Mouse (Mus musculus) forebrain, embryonic 15.5 days (tissue): ENCODE results near the gene Mfap3. TPM values are rescaled to one million over a fixed set of nuclear protein-coding genes. Genes with fewer than 3 reads are reported as not detected.

ENCODE experiments used
- ATAC-seq: fragments of 200-750 bp; cut with Nextera tagmentation; replicated peaks from 2 replicates; pipeline ENCODE4 v1.8.0; 2017; ENCODE audit warnings: mild to moderate bottlenecking, moderate TSS enrichment, moderate library complexity
- H3K27ac ChIP-seq: fragments of 300-500 bp; sonication (generic); replicated peaks from 2 replicates; pipeline ENCODE4 v1.5.1; 2015; ENCODE audit warnings: mild to moderate bottlenecking, inconsistent platforms
- H3K27me3 ChIP-seq: fragments of 300-500 bp; sonication (generic); 2 replicates; pipeline ENCODE4 v1.6.1; 2015; ENCODE audit warnings: inconsistent platforms
- H3K36me3 ChIP-seq: fragments of 300-500 bp; sonication (generic); 2 replicates; pipeline ENCODE4 v1.6.1; 2015; ENCODE audit warnings: mild to moderate bottlenecking, inconsistent platforms
- H3K4me1 ChIP-seq: fragments of 300-500 bp; sonication (generic); 2 replicates; pipeline ENCODE4 v1.6.1; 2015; ENCODE audit warnings: inconsistent platforms
- H3K4me2 ChIP-seq: fragments of 300-500 bp; sonication (generic); replicated peaks from 2 replicates; pipeline ENCODE4 v1.6.1; 2015; ENCODE audit warnings: mild to moderate bottlenecking, inconsistent platforms
- H3K4me3 ChIP-seq: fragments of 300-500 bp; sonication (generic); 2 replicates; pipeline ENCODE4 v1.5.1; 2015; ENCODE audit warnings: mild to moderate bottlenecking, inconsistent platforms
- H3K9ac ChIP-seq: fragments of 300-500 bp; sonication (generic); replicated peaks from 2 replicates; pipeline ENCODE4 v1.6.1; 2015; ENCODE audit warnings: mild to moderate bottlenecking, inconsistent platforms
- H3K9me3 ChIP-seq: fragments of 300-500 bp; sonication (generic); 2 replicates; pipeline ENCODE4 v1.6.1; 2016; ENCODE audit warnings: inconsistent platforms
- WGBS: fragments of 180-500 bp; shearing (Covaris S2); methylation state at CpG from one replicate; pipeline ENCODE4 v1.1.7; 2015; ENCODE audit warnings: mixed read lengths; 5-methylcytosine and 5-hydroxymethylcytosine counted together
- polyA plus RNA-seq: library from polyadenylated mRNA; unstranded; fragments of >200 nt; fragmentation: Nextera tagmentation; extraction: Ambion mirVana; gene quantifications from 2 replicates; pipeline ENCODE4 v1.2.1, GENCODE M21; 2015

Gene Mfap3
- polyA plus RNA-seq, 1 experiment from 2014 or later: 75.5 TPM

- H3K4me1 ChIP-seq: peaks cover 22% of the 10 kb centered on the region
- H3K4me3 ChIP-seq: no peak overlapping the region
- H3K27me3 ChIP-seq: no peaks in the 10 kb centered on the region
- no peaks in the 10 kb centered on the region for H3K9me3 ChIP-seq
- H3K36me3 ChIP-seq: peaks cover 49% of the 10 kb centered on the region
- H3K4me2 ChIP-seq: no peak overlapping the region
- H3K9ac ChIP-seq: no peak overlapping the region
- H3K27ac ChIP-seq: peak overlapping the region; percentile 86
- 28% methylated on average over 6 of the region's 6 CpGs for WGBS
- peak; percentile 94 for ATAC-seq
Observed at GRCm38 (mm10) chr11:57506899-57507298, 11.6 kb upstream of the Mfap3 start.

- no peak overlapping the region for H3K27ac ChIP-seq
- H3K36me3 ChIP-seq: peaks cover 31% of the 10 kb centered on the region
- no peak overlapping the region for H3K4me2 ChIP-seq
- H3K27me3 ChIP-seq: no peaks in the 10 kb centered on the region
- H3K9ac ChIP-seq: no peak overlapping the region
- 90% methylated on average over 5 of the region's 5 CpGs for WGBS
- no peaks in the 10 kb centered on the region for H3K9me3 ChIP-seq
- H3K4me3 ChIP-seq: no peak overlapping the region
- H3K4me1 ChIP-seq: peaks cover 31% of the 10 kb centered on the region
- ATAC-seq: no peak
Observed at GRCm38 (mm10) chr11:57515218-57515617, 3.2 kb upstream of the Mfap3 start.

GRCm38 (mm10) chr11:57516946-57517441 is 1.5 kb upstream of the Mfap3 start:
- WGBS: 80% methylated on average over 5 of the region's 5 CpGs
- H3K27me3 ChIP-seq: no peaks in the 10 kb centered on the region
- H3K4me1 ChIP-seq: peaks cover 48% of the 10 kb centered on the region
- H3K27ac ChIP-seq: no peak overlapping the region
- no peaks in the 10 kb centered on the region for H3K9me3 ChIP-seq
- H3K9ac ChIP-seq: no peak overlapping the region
- ATAC-seq: no peak
- H3K36me3 ChIP-seq: peaks cover 21% of the 10 kb centered on the region
- H3K4me3 ChIP-seq: peak overlapping the region; percentile 97
- peak overlapping the region; percentile 58 for H3K4me2 ChIP-seq

- H3K4me3 ChIP-seq: peak overlapping the region; percentile 97
- H3K4me2 ChIP-seq: peak overlapping the region; percentile 58
- no peaks in the 10 kb centered on the region for H3K27me3 ChIP-seq
- H3K9me3 ChIP-seq: no peaks in the 10 kb centered on the region
- peak; percentile 36 for ATAC-seq
- H3K9ac ChIP-seq: peak overlapping the region; percentile 79
- WGBS: 1% methylated on average over 16 of the region's 16 CpGs
- H3K4me1 ChIP-seq: peaks cover 64% of the 10 kb centered on the region
- H3K36me3 ChIP-seq: peaks cover 6% of the 10 kb centered on the region; the same call in 1 of the 2 replicates
- H3K27ac ChIP-seq: peak overlapping the region; percentile 80
Observed at GRCm38 (mm10) chr11:57518751-57519148, 286 bp downstream of the Mfap3 start.

- WGBS: 72% methylated on average over 5 of the region's 5 CpGs
- Histone ChIP-seq H3K9me3 (no peaks in the 10 kb centered on the region), H3K9ac (peak overlapping the region; percentile 79), H3K27me3 (no peaks in the 10 kb centered on the region), H3K4me3 (peak overlapping the region; percentile 97), H3K4me2 (peak overlapping the region; percentile 58), H3K27ac (no peak overlapping the region), H3K4me1 (peaks cover 68% of the 10 kb centered on the region), H3K36me3 (peaks cover 6% of the 10 kb centered on the region; the same call in 1 of the 2 replicates)
- ATAC-seq: no peak
Observed at GRCm38 (mm10) chr11:57519304-57519703, 840 bp downstream of the Mfap3 start.

GRCm38 (mm10) chr11:57521206-57521605 is 2.7 kb downstream of the Mfap3 start:
- Histone ChIP-seq H3K4me2 (no peak overlapping the region; the same call in 1 of the 2 replicates), H3K4me3 (no peak overlapping the region), H3K27me3 (no peaks in the 10 kb centered on the region), H3K9me3 (no peaks in the 10 kb centered on the region), H3K9ac (no peak overlapping the region), H3K4me1 (peaks cover 67% of the 10 kb centered on the region), H3K27ac (peak overlapping the region; percentile 24; the same call in 1 of the 2 replicates), H3K36me3 (peaks cover 6% of the 10 kb centered on the region; the same call in 1 of the 2 replicates)
- 70% methylated on average over 3 of the region's 3 CpGs for WGBS
- no peak for ATAC-seq

GRCm38 (mm10) chr11:57522046-57522445 is 3.6 kb downstream of the Mfap3 start:
- H3K4me3 ChIP-seq: no peak overlapping the region
- H3K9me3 ChIP-seq: no peaks in the 10 kb centered on the region
- peak overlapping the region; percentile 24 for H3K27ac ChIP-seq
- ATAC-seq: peak; percentile 75
- H3K9ac ChIP-seq: no peak overlapping the region
- H3K4me2 ChIP-seq: no peak overlapping the region
- peaks cover 60% of the 10 kb centered on the region for H3K4me1 ChIP-seq
- no peaks in the 10 kb centered on the region for H3K27me3 ChIP-seq
- H3K36me3 ChIP-seq: peaks cover 6% of the 10 kb centered on the region; the same call in 1 of the 2 replicates
- 73% methylated on average over 7 of the region's 7 CpGs for WGBS

- H3K4me2 ChIP-seq: no peak overlapping the region
- no peak overlapping the region for H3K9ac ChIP-seq
- no peak for ATAC-seq
- peaks cover 55% of the 10 kb centered on the region for H3K4me1 ChIP-seq
- H3K27me3 ChIP-seq: no peaks in the 10 kb centered on the region
- peaks cover 9% of the 10 kb centered on the region; the same call in 1 of the 2 replicates for H3K36me3 ChIP-seq
- no peaks in the 10 kb centered on the region for H3K9me3 ChIP-seq
- WGBS: 79% methylated on average over 3 of the region's 3 CpGs
- no peak overlapping the region for H3K4me3 ChIP-seq
- no peak overlapping the region for H3K27ac ChIP-seq
Observed at GRCm38 (mm10) chr11:57523418-57523817, 5.0 kb downstream of the Mfap3 start.

GRCm38 (mm10) chr11:57524597-57524996 is 6.1 kb downstream of the Mfap3 start:
- no peak overlapping the region for H3K4me3 ChIP-seq
- no peak for ATAC-seq
- peaks cover 48% of the 10 kb centered on the region for H3K4me1 ChIP-seq
- no peak overlapping the region for H3K4me2 ChIP-seq
- no peak overlapping the region for H3K27ac ChIP-seq
- no peaks in the 10 kb centered on the region for H3K27me3 ChIP-seq
- H3K36me3 ChIP-seq: peaks cover 18% of the 10 kb centered on the region; the same call in 1 of the 2 replicates
- H3K9me3 ChIP-seq: no peaks in the 10 kb centered on the region
- H3K9ac ChIP-seq: no peak overlapping the region

GRCm38 (mm10) chr11:57525900-57526299 is 7.4 kb downstream of the Mfap3 start:
- H3K4me2 ChIP-seq: no peak overlapping the region
- WGBS: 83% methylated on average over 3 of the region's 3 CpGs
- H3K4me3 ChIP-seq: no peak overlapping the region
- no peak overlapping the region for H3K27ac ChIP-seq
- H3K9me3 ChIP-seq: no peaks in the 10 kb centered on the region
- H3K27me3 ChIP-seq: no peaks in the 10 kb centered on the region
- H3K9ac ChIP-seq: no peak overlapping the region
- no peak for ATAC-seq
- peaks cover 23% of the 10 kb centered on the region; the same call in 1 of the 2 replicates for H3K36me3 ChIP-seq
- H3K4me1 ChIP-seq: peaks cover 41% of the 10 kb centered on the region

GRCm38 (mm10) chr11:57527506-57527905 is 9.0 kb downstream of the Mfap3 start:
- H3K4me2 ChIP-seq: no peak overlapping the region
- no peak overlapping the region for H3K4me3 ChIP-seq
- WGBS: 69% methylated on average over 4 of the region's 4 CpGs
- peaks cover 23% of the 10 kb centered on the region; the same call in 1 of the 2 replicates for H3K36me3 ChIP-seq
- H3K9ac ChIP-seq: no peak overlapping the region
- ATAC-seq: no peak
- H3K27me3 ChIP-seq: no peaks in the 10 kb centered on the region
- H3K4me1 ChIP-seq: peaks cover 43% of the 10 kb centered on the region
- H3K9me3 ChIP-seq: no peaks in the 10 kb centered on the region
- no peak overlapping the region for H3K27ac ChIP-seq

- H3K27ac ChIP-seq: no peak overlapping the region
- no peak for ATAC-seq
- WGBS: 95% methylated on average over 3 of the region's 3 CpGs
- no peak overlapping the region for H3K4me3 ChIP-seq
- H3K4me2 ChIP-seq: no peak overlapping the region
- H3K27me3 ChIP-seq: no peaks in the 10 kb centered on the region
- peaks cover 32% of the 10 kb centered on the region for H3K4me1 ChIP-seq
- no peak overlapping the region for H3K9ac ChIP-seq
- no peaks in the 10 kb centered on the region for H3K9me3 ChIP-seq
- peaks cover 23% of the 10 kb centered on the region; the same call in 1 of the 2 replicates for H3K36me3 ChIP-seq
Observed at GRCm38 (mm10) chr11:57529111-57529510, 10.6 kb downstream of the Mfap3 start.
